Mouse (Mus musculus): ENCODE results near the gene Rpl12.
"Not testable (repeated sequence)": the region's sequence is repeated elsewhere in the genome, so short reads cannot be mapped to it uniquely, and the experiment has no call there.

Gene Rpl12

GRCm38 (mm10) chr2:32981725-32982271, 20.4 kb downstream of the Rpl12 start, which contains the start of gene Slc2a8:
Gene Slc2a8, minus strand, starts transcription at chr2:32982083.
- in situ Hi-C loops (cut with MboI, MseI), result no loop called here

DNA sequence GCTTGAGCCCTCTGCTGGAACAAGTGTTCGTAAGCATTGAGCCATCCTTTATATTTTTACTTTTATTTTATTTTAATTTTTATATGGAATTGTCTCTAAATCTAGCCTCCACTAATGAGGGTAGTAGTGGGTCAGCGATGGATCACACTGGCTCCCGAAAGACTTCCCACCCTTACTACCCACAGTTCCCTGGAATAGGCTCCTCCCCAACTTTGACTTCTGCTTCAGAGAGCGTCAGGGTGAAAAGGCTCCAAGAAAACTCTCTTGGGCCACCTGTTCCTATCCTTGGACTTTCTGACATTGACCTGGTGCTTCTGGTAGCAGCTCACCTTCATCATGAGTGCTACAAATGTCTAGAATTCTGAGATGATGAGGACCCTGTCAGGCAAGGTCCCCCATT, 21.3 kb downstream of the Rpl12 start:
- in situ Hi-C loops (cut with MboI, MseI), result no loop called here

GRCm38 (mm10) chr2:32983617-32984016, 22.3 kb downstream of the Rpl12 start:
- in situ Hi-C loops (cut with MboI, MseI), result no loop called here

- in situ Hi-C loops (cut with MboI, MseI), result loop anchor here (5.0 kb wide), 1 partner anchor 146 kb away; the partner anchor contains the start of gene Garnl3
These were observed 24.5 kb downstream of the Rpl12 start for GRCm38 (mm10) chr2:32985844-32986243.

DNA sequence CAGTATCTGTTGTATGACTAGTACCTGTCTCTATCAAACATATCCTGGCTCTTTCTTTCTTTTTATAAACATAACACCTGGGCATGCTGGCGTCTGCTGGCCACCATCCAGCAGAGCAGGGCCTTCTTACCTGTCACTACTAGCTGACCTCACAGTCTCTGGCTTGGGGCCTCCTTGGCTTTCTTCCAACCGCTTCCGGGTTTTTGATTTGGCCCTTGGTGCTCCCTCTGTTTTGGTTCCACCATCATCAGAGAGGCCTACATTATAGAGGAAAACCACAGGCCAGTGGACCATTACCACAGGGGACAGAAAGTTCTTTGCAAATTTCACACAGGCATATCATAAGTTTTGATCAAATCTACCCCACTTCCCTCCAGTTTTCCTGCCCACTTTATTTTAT, 28.0 kb downstream of the Rpl12 start:
- in situ Hi-C loops (cut with MboI, MseI), result loop anchor here (5.0 kb wide), 1 partner anchor 143 kb away; the partner anchor contains the start of gene Garnl3

GRCm38 (mm10) chr2:32990167-32990832, 28.9 kb downstream of the Rpl12 start:
- in situ Hi-C loops (cut with MboI, MseI), result no loop called here

GRCm38 (mm10) chr2:32992130-32992529, 30.8 kb downstream of the Rpl12 start:
- in situ Hi-C loops (cut with MboI, MseI), result no loop called here

- in situ Hi-C loops (cut with MboI, MseI), result no loop called here
These were observed 35.7 kb downstream of the Rpl12 start for GRCm38 (mm10) chr2:32997081-32997480.

GRCm38 (mm10) chr2:32997792-32998191, 36.4 kb downstream of the Rpl12 start:
- in situ Hi-C loops (cut with MboI, MseI), result no loop called here

DNA sequence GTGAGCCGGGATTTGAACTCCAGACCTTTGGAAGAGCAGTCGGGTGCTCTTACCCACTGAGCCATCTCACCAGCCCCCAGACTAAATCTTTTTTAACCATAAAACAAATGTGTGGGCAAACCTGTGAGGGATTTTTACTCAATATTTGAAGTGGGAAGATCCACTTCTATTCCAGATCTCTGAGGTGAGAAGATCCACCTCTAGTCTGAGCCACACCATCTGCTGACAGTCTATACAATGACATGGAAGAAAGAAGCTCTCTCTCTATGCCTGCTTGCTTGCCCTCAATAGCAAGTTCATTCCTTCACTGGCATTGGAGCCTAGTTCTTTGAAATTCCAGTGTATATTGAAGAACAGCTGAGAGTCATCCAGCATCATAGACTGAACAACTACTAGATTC, 38.4 kb downstream of the Rpl12 start:
- in situ Hi-C loops (cut with MboI, MseI), result no loop called here

DNA sequence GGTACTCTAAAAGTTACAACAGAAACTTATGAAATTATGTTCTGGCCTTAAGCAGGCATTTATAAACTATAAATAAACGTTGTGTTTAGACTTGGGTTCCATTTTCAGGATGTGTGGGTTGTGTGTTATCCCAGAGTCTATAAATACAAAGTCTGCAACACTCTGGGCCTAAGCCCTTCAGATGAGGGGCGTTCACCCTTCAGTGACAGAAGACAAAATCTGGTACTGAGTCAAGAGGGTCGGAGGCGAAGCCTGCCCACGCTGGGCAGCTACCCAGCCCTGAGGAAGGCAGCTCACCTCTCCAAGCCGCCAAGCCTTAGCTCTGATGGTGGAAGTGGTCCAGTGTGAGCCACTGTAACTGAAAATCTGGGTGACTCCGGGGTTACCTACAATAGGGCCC, 40.8 kb downstream of the Rpl12 start:
- in situ Hi-C loops (cut with MboI, MseI), result no loop called here

DNA sequence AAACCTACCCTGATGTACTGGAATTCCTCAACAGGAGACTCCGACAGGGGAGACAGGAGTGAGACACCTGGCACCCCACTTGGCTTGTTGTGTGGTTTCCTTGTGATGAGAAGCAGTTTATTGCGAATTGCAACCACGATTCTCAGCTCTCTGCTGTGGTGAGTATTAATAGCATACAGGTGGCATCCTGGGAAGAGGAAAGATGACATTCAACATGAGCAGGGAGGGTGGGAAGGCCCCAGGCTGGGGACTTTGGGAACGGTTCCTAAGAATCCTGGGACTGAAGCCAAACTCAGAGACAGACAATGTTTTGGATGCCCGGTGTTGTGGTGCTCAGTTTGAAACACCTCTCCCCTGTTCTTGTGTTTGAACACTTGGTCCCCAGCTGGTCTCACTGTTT, 43.7 kb downstream of the Rpl12 start:
- in situ Hi-C loops (cut with MboI, MseI), result no loop called here

GRCm38 (mm10) chr2:33009055-33009454, 47.7 kb downstream of the Rpl12 start:
- in situ Hi-C loops (cut with MboI, MseI), result not testable (repeated sequence)

- in situ Hi-C loops (cut with MboI, MseI), result no loop called here
These were observed 53.5 kb downstream of the Rpl12 start for GRCm38 (mm10) chr2:33014877-33015276.
